Mouse (Mus musculus) spleen, adult 2 months (tissue): ENCODE results near the gene Cntn4.

Experiments
- CTCF ChIP-seq: fragments of 200-500 bp; IDR thresholded peaks from 2 replicates; pipeline ENCODE4 v1.5.1; 2011; ENCODE audit warnings: mild to moderate bottlenecking, inconsistent platforms; ENCODE audit not compliant: insufficient read depth, insufficient read length, insufficient replicate concordance; ENCODE audit errors: extremely low read depth
- POLR2A ChIP-seq: fragments of 200-500 bp; IDR thresholded peaks from 2 replicates; pipeline ENCODE4 v1.6.1; 2011; ENCODE audit warnings: low read depth, low read length, inconsistent platforms

DNA sequence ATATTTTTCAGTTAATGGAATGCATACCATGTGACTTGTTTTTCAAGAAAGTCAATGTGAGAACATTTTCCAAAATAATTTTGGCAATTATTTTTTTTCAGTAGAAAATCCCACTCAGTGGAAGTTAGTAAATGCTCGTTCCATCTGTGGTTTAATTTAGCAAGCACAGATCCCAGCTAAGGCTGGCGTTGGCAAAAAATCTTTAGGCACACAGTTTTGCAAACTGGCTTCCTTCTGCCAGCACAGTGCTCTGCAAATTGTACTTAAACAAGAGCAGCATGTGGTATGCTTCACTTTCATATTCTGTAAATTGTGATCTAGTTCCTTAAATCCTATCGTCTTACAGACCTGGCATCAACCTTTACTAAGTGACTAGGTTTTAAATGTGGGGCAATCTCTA is 821.7 kb downstream of the Cntn4 start:
- TF ChIP-seq CTCF = no peak
- TF ChIP-seq POLR2A = no peak
